Mouse (Mus musculus): ENCODE data around the gene Camta1. TPM values are rescaled to one million over a fixed set of nuclear protein-coding genes. Genes with fewer than 3 reads are reported as not detected.

Gene Camta1
- total RNA-seq, 2 experiments from 2014 or later: 91.0 to 104 TPM

Other genes with a start within 250 kb of the Camta1 start
- gene Dnajc11, start 71.8 kb upstream of the Camta1 start, total RNA-seq (2021): 10 to 100 TPM; 59.3 to 68.8 TPM
- 10 to 100 TPM; 27.5 to 29.3 TPM for gene Thap3, start 127.1 kb upstream of the Camta1 start, total RNA-seq (2021)
- 1 to 10 TPM; 2.8 to 3.4 TPM for gene Phf13, start 134.4 kb upstream of the Camta1 start, total RNA-seq (2021)
- 10 to 100 TPM; 56.9 to 66.5 TPM for gene Klhl21, start 146.9 kb upstream of the Camta1 start, total RNA-seq (2021)
- 1 to 10 TPM; 2.5 TPM for gene Zbtb48, start 165.8 kb upstream of the Camta1 start, total RNA-seq (2021)
- under 1 TPM; 0.84 to 0.86 TPM for gene Tas1r1, start 176.7 kb upstream of the Camta1 start, total RNA-seq (2021)
- 1 to 10 TPM; 9.6 TPM for gene Nol9, start 177.4 kb upstream of the Camta1 start, total RNA-seq (2021)
- 1 to 10 TPM; 5.0 to 6.5 TPM for gene Plekhg5, start 210.6 kb upstream of the Camta1 start, total RNA-seq (2021)

All from gastrocnemius, postnatal 25 days (tissue).